Mouse (Mus musculus): ENCODE measurements around the gene Nxn. TPM values are rescaled to one million over a fixed set of nuclear protein-coding genes. Genes with fewer than 3 reads are reported as not detected.

Gene Nxn
- polyA plus RNA-seq, 1 experiment from 2014 or later: 107 TPM

- DNase-seq (ENCODE audit: low read depth, low spot score): no peak
- H3K27me3 ChIP-seq: no peaks in the 10 kb centered on the region
- in situ Hi-C loops (cut with MboI; ENCODE audit: low pct_unique_long_range_greater_than_20kb): no loop called here
- ChIA-PET POLR2A (interaction anchor here (1.3 kb wide), 1 partner anchor 21 kb away, joined by 5 read pairs; no protein-coding TSS in a partner anchor), CTCF (interaction anchor here (1.2 to 1.6 kb wide), 4 partner anchors 20 to 86 kb away, joined by 3 to 5 read pairs (median 3); no protein-coding TSS in a partner anchor)
- TF ChIP-seq CTCF (IDR thresholded peaks at IDR 0.05): no peak
- ATAC-seq: no peak
Observed at GRCm38 (mm10) chr11:76372120-76372519, 26.8 kb downstream of the Nxn start.

GRCm38 (mm10) chr11:76370491-76370890 lies 28.4 kb downstream of the Nxn start:
- DNase-seq (ENCODE audit: low read depth, low spot score): no peak
- in situ Hi-C loops (cut with MboI; ENCODE audit: low pct_unique_long_range_greater_than_20kb): no loop called here
- ChIA-PET CTCF (no interaction called here), POLR2A (interaction anchor here (0.7 kb wide), 3 partner anchors 12 to 1048 kb away, joined by 4 to 6 read pairs (median 5); no protein-coding TSS in a partner anchor)
- no peak for ATAC-seq
- no peaks in the 10 kb centered on the region for H3K27me3 ChIP-seq
- no peak for TF ChIP-seq CTCF (IDR thresholded peaks at IDR 0.05)

DNA sequence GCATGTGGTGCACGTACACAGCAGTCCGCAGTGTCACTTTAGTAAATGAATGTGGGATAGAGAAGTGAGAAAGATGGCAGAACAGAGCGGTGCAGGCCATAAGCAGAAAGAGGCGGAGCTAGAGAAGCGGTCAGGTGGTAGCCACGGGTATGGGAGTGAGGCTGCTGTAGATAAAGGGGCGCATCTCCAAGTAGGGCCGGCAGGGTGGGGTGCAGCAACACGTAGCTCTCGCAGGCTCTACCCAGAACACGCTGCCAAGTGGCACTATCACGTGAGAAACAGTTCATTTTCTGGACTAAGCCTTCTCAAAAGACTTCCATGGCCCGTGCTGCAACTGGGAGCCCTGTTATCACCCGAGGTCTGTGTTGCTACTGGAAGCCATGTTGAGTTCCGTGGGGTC lies 32.2 kb downstream of the Nxn start:
- ChIA-PET CTCF (no interaction called here), POLR2A (no interaction called here)
- ATAC-seq: no peak
- in situ Hi-C loops (cut with MboI; ENCODE audit: low pct_unique_long_range_greater_than_20kb): no loop called here
- DNase-seq (ENCODE audit: low read depth, low spot score): no peak
- no peak for TF ChIP-seq CTCF (IDR thresholded peaks at IDR 0.05)
- H3K27me3 ChIP-seq: no peaks in the 10 kb centered on the region

DNA sequence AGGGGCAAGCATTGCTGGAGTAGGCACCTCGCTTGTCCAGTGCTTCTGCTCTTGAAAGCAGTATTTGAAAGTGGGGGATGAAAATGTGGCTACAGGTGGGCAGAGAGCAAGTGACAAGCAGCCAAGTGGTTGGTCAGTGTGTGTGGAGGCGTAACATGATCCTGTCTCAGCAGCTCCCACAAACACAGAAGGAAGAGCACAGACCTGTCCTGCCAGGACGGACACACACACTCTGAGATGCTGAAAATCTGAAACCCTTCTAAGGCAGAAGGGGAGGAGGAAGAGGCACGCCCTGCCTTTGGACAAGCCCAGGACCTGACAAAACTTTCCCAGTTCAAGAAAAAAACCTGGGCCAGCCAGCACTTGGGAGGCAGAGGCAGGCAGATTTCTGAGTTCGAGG lies 34.9 kb downstream of the Nxn start:
- no peaks in the 10 kb centered on the region for H3K27me3 ChIP-seq
- DNase-seq (ENCODE audit: low read depth, low spot score) (no peak), ATAC-seq (no peak)
- CTCF ChIA-PET: interaction anchor here (1.2 kb wide), 1 partner anchor 12 kb away, joined by 3 read pairs; no protein-coding TSS in a partner anchor
- no peak for TF ChIP-seq CTCF (IDR thresholded peaks at IDR 0.05)
- in situ Hi-C loops (cut with MboI; ENCODE audit: low pct_unique_long_range_greater_than_20kb): no loop called here
- POLR2A ChIA-PET: interaction anchor here (0.6 kb wide), 1 partner anchor 22 kb away, joined by 10 read pairs; no protein-coding TSS in a partner anchor

DNA sequence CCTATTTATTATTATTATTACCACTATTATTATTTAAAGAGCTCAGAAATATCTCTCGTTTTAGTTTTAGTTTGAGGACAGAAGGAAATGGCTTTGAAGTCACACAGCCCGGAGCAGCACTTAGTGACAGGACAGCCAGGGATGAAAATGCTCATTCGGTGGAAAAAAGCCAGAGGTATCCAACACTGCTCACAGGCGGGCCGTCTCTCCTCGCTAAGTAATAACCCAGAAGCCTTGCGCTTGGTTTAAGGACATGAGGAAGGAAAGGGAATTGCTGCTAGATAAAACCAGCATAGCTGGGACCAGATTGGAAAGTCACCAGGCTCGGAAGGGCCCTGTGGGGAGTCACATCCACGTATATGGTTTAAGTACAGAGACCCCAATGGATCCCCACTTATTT lies 35.3 kb downstream of the Nxn start:
- POLR2A ChIA-PET: interaction anchor here (0.6 kb wide), 1 partner anchor 22 kb away, joined by 10 read pairs; no protein-coding TSS in a partner anchor
- in situ Hi-C loops (cut with MboI; ENCODE audit: low pct_unique_long_range_greater_than_20kb): no loop called here
- TF ChIP-seq CTCF (IDR thresholded peaks at IDR 0.05): no peak

GRCm38 (mm10) chr11:76363178-76363577 lies 35.8 kb downstream of the Nxn start:
- H3K27me3 ChIP-seq: no peaks in the 10 kb centered on the region
- no peak for TF ChIP-seq CTCF (IDR thresholded peaks at IDR 0.05)
- CTCF ChIA-PET: interaction anchor here (0.7 to 1.2 kb wide), 2 partner anchors 11 to 36 kb away, joined by 3 read pairs; no protein-coding TSS in a partner anchor
- DNase-seq (ENCODE audit: low read depth, low spot score) (no peak), ATAC-seq (no peak)
- POLR2A ChIA-PET: no interaction called here
- in situ Hi-C loops (cut with MboI; ENCODE audit: low pct_unique_long_range_greater_than_20kb): no loop called here

More for the DNA sequence above, 35.3 kb downstream of the Nxn start:
- H3K27me3 ChIP-seq: no peaks in the 10 kb centered on the region
- CTCF ChIA-PET: interaction anchor here (0.7 to 1.2 kb wide), 2 partner anchors 12 to 36 kb away, joined by 3 read pairs; no protein-coding TSS in a partner anchor
- DNase-seq (ENCODE audit: low read depth, low spot score): no peak
- no peak for ATAC-seq

- no peak for TF ChIP-seq CTCF (IDR thresholded peaks at IDR 0.05)
- DNase-seq (ENCODE audit: low read depth, low spot score) (no peak), ATAC-seq (no peak)
- ChIA-PET POLR2A (no interaction called here), CTCF (interaction anchor here (1.3 kb wide), 1 partner anchor 28 kb away, joined by 4 read pairs; no protein-coding TSS in a partner anchor)
- in situ Hi-C loops (cut with MboI; ENCODE audit: low pct_unique_long_range_greater_than_20kb): no loop called here
- no peaks in the 10 kb centered on the region for H3K27me3 ChIP-seq
Observed at GRCm38 (mm10) chr11:76361422-76361821, 37.5 kb downstream of the Nxn start.

DNA sequence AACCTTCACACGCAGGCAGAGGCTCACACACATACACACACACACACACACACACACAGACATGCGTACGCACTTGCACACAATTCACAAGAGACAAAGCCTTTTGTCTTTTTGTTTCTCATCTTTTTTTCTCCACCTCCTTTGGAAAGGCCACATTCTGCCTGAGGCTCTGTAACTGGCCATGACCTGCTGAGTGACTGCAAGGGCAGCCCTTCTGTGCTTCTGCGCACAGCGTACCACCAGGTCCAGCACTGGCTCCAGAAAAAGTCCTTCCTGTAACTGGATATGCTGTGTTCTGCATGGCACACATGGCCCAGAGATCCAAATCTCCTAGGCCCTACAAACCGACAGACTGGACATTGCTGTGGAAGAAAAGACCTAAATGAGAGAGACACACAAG lies 38.7 kb downstream of the Nxn start:
- DNase-seq (ENCODE audit: low read depth, low spot score) (no peak), ATAC-seq (no peak)
- TF ChIP-seq CTCF (IDR thresholded peaks at IDR 0.05): no peak
- H3K27me3 ChIP-seq: no peaks in the 10 kb centered on the region
- POLR2A ChIA-PET: no interaction called here
- CTCF ChIA-PET: interaction anchor here (0.8 kb wide), 1 partner anchor 32 kb away, joined by 3 read pairs; no protein-coding TSS in a partner anchor
- in situ Hi-C loops (cut with MboI; ENCODE audit: low pct_unique_long_range_greater_than_20kb): no loop called here

DNA sequence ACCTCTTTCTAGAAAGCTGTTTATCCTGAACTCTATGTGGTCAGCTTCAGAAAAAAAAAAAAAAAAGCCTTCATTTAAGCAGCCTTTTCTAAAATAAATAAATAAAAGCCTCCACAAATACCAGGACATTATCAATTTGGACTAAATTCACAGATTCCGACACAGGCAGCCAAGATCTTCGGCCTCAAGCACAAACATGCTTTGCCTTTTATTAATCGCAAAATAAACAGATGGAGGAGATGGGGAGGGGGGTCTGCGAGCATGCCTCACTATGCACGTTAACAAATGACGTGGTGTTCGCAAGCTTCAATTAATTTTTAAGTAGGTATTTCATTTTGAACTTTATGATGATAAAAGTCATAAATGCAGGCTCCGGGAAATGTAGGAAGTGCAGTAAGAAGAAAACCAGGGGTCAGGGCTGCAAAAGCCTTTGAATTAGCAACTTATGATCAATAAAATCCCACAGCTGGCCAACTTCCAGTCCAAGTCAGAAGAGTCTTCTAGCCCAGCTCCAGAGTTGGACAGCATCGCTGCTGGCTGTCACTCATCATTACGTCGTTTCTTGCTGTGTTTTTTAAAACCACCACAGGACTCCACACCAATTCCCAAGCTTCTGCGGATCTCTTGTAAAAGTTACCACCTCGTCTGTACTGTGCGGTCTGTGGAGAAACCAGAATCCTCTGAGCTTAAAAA lies 40.2 kb downstream of the Nxn start:
- no peak for DNase-seq (ENCODE audit: low read depth, low spot score)
- no peak for TF ChIP-seq CTCF (IDR thresholded peaks at IDR 0.05)

DNA sequence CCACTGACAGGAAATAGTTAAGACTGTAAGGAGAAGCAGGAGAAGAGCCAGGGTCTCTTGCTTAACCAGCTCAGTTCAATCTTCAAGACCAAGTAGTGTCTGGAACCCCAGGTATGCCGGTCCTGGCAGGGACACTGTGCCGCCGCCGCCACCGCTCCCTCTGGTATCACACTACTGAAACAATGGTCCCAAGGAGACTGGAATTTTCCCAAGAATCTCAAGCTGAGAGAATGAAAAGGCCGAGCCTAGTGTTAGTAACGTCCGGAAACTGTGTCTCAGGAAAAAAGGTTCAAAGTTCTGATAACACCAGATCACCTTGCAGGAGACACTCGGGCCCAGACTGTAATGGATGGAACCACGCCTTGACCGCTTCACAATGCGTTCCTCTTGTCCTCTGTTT lies 41.5 kb downstream of the Nxn start:
- POLR2A ChIA-PET: interaction anchor here (0.9 kb wide), 1 partner anchor 17 kb away, joined by 3 read pairs; no protein-coding TSS in a partner anchor

More for the DNA sequence above, 40.2 kb downstream of the Nxn start:
- no peaks in the 10 kb centered on the region for H3K27me3 ChIP-seq
- CTCF ChIA-PET: interaction anchor here (0.8 kb wide), 1 partner anchor 9 kb away, joined by 3 read pairs; no protein-coding TSS in a partner anchor
- POLR2A ChIA-PET: interaction anchor here (0.6 to 1.2 kb wide), 2 partner anchors 41 to 57 kb away, joined by 3 to 4 read pairs; partner anchors contain the start of gene Nxn
- ATAC-seq: no peak
- in situ Hi-C loops (cut with MboI; ENCODE audit: low pct_unique_long_range_greater_than_20kb): no loop called here

GRCm38 (mm10) chr11:76356091-76356490 lies 42.8 kb downstream of the Nxn start:
- no peaks in the 10 kb centered on the region for H3K27me3 ChIP-seq
- in situ Hi-C loops (cut with MboI; ENCODE audit: low pct_unique_long_range_greater_than_20kb): no loop called here
- no peak for ATAC-seq
- ChIA-PET CTCF (no interaction called here), POLR2A (no interaction called here)
- no peak for DNase-seq (ENCODE audit: low read depth, low spot score)
- no peak for TF ChIP-seq CTCF (IDR thresholded peaks at IDR 0.05)

More for the DNA sequence above, 41.5 kb downstream of the Nxn start:
- no peak for DNase-seq (ENCODE audit: low read depth, low spot score)
- H3K27me3 ChIP-seq: no peaks in the 10 kb centered on the region
- ATAC-seq: no peak
- no peak for TF ChIP-seq CTCF (IDR thresholded peaks at IDR 0.05)
- CTCF ChIA-PET: no interaction called here
- in situ Hi-C loops (cut with MboI; ENCODE audit: low pct_unique_long_range_greater_than_20kb): no loop called here
